In the genomic region with DNA sequence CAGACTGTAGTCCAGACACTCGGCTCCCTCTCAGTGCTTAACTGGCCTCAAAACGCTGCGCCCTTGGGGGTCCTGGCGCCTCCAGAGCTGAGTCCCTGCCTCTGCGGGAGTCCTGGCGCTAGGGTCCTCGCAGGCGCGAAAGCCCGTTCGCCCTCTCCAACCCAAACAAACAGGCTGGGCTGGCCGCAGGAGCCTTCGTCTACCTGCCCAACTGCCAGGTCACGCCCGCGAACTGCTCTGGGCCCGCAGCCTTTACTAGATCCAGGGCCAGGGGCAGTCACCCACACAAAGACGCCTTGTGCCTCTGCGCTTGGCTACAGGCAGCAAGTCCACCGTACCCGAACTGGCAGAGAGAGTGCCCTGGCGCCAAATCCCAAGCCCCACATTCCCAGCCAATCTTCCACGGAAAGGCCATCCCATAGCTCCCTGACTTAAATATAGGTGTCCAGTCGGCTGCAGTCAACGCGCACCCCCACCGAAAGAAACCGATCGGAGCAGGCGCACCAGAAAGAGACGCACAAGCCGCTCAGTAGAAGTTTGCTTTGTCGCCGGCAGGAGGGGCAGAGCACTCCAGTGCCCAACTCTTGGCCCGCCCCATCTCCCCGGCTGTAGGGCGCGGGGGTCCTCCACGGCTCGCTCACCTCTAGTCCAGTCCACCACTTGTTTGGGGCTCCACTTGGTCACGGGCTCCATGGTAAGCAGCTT, we compare ENCODE assay signal across 8 mouse cellular contexts. TPM values are rescaled to one million over a fixed set of nuclear protein-coding genes. Genes with fewer than 3 reads are reported as not detected.
DNase-seq lines count a peak whose midpoint lies in the region; ATAC-seq lines count a peak whose summit lies in the region.

No protein-coding gene starts in this region.

- no peaks in the 10 kb centered on the region for H3K9me3 ChIP-seq in hindbrain, embryonic 14.5 days (ENCODE audit: control insufficient read depth, low read length)

- peak overlapping the region; percentile 68 for H3K9ac ChIP-seq in hindbrain, embryonic 14.5 days

- peak; percentile 77 for ATAC-seq in hindbrain, embryonic 14.5 days (ENCODE audit: low FRiP score)

- H3K27me3 ChIP-seq in hindbrain, embryonic 14.5 days (ENCODE audit: control insufficient read depth, insufficient read depth, low read length): no peaks in the 10 kb centered on the region

- under 1% methylated on average over 41 of the region's 41 CpGs for WGBS in hindbrain, embryonic 14.5 days

- peak overlapping the region; percentile 70 for H3K4me3 ChIP-seq in hindbrain, embryonic 14.5 days (replicated peaks; ENCODE audit: low read length)

- no peaks in the 10 kb centered on the region for H3K36me3 ChIP-seq in hindbrain, embryonic 14.5 days (replicated peaks; ENCODE audit: control insufficient read depth, insufficient read depth)

- peaks cover 11% of the 10 kb centered on the region for H3K4me1 ChIP-seq in hindbrain, embryonic 14.5 days (replicated peaks; ENCODE audit: control insufficient read depth, insufficient read depth, low read length)

- peak overlapping the region; percentile 63 for H3K27ac ChIP-seq in hindbrain, embryonic 14.5 days

- DNase-seq in WW6 (ENCODE audit: low read depth, low spot score): peak; percentile 52
- DNase-seq in cerebellum, postnatal 36 days: peak; percentile 72 to 74
- DNase-seq in frontal cortex, postnatal 36 days (ENCODE audit: low spot score in 2 of 2): peak; percentile 51 to 59
- DNase-seq in hindbrain, embryonic 14.5 days (ENCODE audit: low spot score): peak; percentile 70
- peak; percentile 54 to 67 for DNase-seq in layer of hippocampus, postnatal 36 days
- peak; percentile 78 for DNase-seq in lung, postnatal 25 days (ENCODE audit: low spot score)
- DNase-seq in ovary, postnatal 36 days (ENCODE audit: low spot score): peak; percentile 78
- DNase-seq in thymus, postnatal 25 days: peak; percentile 78

- peak overlapping the region; percentile 99 for H3K4me2 ChIP-seq in hindbrain, embryonic 14.5 days (replicated peaks)

RNA-seq across cellular contexts. Expression of gene Cnksr3, which starts 0.9 kb away (rescaled TPM):
- polyA plus RNA-seq in hindbrain, embryonic 14.5 days (2014; fragmentation: Nextera tagmentation; extraction: Ambion mirVana): 3.0 and 3.8 TPM in 2 replicates
- 1 to 10 TPM; 5.3 to 7.2 TPM for total RNA-seq in layer of hippocampus, postnatal 36 days (2021)

Comparison
In these comparisons a context has a peak if more than half of its experiments do, and no peak if none do; other contexts are left out.
1. Peak in every context shown above with its lines: DNase-seq, ATAC-seq, H3K4me3 ChIP-seq and H3K27ac ChIP-seq.